ENCODE assay signal across 11 mouse cellular contexts in the genomic region with DNA sequence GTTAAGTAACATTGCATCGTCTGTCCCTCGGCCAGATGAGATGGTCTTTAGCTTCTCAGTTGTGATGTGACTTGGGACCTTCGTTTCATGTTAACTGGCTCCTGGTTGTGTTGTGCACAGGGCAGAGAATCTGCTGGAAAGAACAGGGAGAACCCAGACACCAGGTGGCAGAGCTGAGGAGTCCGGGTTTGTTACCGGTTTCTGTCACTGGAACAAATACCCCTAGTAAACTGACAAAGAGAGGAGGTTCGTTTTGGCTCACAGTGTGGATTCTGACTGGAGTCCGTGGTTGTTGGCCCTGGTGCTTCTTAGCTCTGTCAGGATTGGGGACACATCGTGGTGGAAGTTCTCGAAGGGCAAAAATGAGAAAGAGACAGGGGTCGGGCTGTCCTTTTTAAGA. TPM values are rescaled to one million over a fixed set of nuclear protein-coding genes. Genes with fewer than 3 reads are reported as not detected.
DNase-seq lines count a peak whose midpoint lies in the region; ATAC-seq and TF ChIP-seq lines count a peak whose summit lies in the region.
"Had no signal": no experiment of that assay in that cellular context is flagged by ENCODE, and none has a peak within 500 bp of the region (broad histone marks: within the 10 kb centered on the region; RNA-seq: fewer than 3 reads in every experiment).

No protein-coding gene starts in this region.

- DNase-seq in forebrain, postnatal 0 days: no peak
- DNase-seq in spleen, adult 2 months (ENCODE audit: low read depth in 1 of 2, low spot score in 2 of 2): no peak
- DNase-seq in spleen, postnatal 36 days (ENCODE audit: low spot score in 2 of 2): no peak
- peak; percentile 32 to 77 for DNase-seq in kidney, postnatal 36 days
- no peak for DNase-seq in stomach, postnatal 0 days (ENCODE audit: low spot score)
- no peak for DNase-seq in MN1 (ENCODE audit: low spot score)

- ATAC-seq in forebrain, postnatal 0 days: no peak
- no peak for ATAC-seq in forebrain, embryonic 15.5 days (replicated peaks)
- ATAC-seq in stomach, postnatal 0 days (ENCODE audit: low FRiP score, low TSS enrichment): no peak
- ATAC-seq in activated CD4-positive, CD25-positive, alpha-beta regulatory T cell, adult 4 months: no peak

- peaks cover 10% of the 10 kb centered on the region for H3K27me3 ChIP-seq in forebrain, postnatal 0 days (ENCODE audit: insufficient read depth, low read length)
- H3K27me3 ChIP-seq in forebrain, embryonic 15.5 days: peaks cover 17% of the 10 kb centered on the region
- peaks cover 5% of the 10 kb centered on the region for H3K27me3 ChIP-seq in spleen, adult 2 months (ENCODE audit: control insufficient read depth, insufficient read depth, low read length)
- no peaks in the 10 kb centered on the region for H3K27me3 ChIP-seq in stomach, postnatal 0 days (ENCODE audit: control insufficient read depth, insufficient read depth, low read length)

- no peaks in the 10 kb centered on the region for H3K36me3 ChIP-seq in forebrain, postnatal 0 days (ENCODE audit: insufficient read depth)
- H3K36me3 ChIP-seq in forebrain, embryonic 15.5 days: no peaks in the 10 kb centered on the region
- H3K36me3 ChIP-seq in spleen, adult 2 months (ENCODE audit: control insufficient read depth, insufficient read depth, low read length): no peaks in the 10 kb centered on the region
- H3K36me3 ChIP-seq in stomach, postnatal 0 days (ENCODE audit: control insufficient read depth, insufficient read depth, low read length): no peaks in the 10 kb centered on the region
- H3K36me3 ChIP-seq: G1E had no signal

- whole genome bisulfite sequencing in forebrain, postnatal 0 days: 51% methylated on average over 10 of the region's 10 CpGs
- 61% methylated on average over 10 of the region's 10 CpGs for WGBS in forebrain, embryonic 15.5 days
- WGBS in spleen, adult 2 months: 47% methylated on average over 10 of the region's 10 CpGs
- WGBS in stomach, postnatal 0 days: 47% methylated on average over 10 of the region's 10 CpGs

- H3K4me1 ChIP-seq in forebrain, postnatal 0 days (ENCODE audit: insufficient read depth): no peaks in the 10 kb centered on the region
- H3K4me1 ChIP-seq in forebrain, embryonic 15.5 days: peaks cover 12% of the 10 kb centered on the region
- peaks cover 3% of the 10 kb centered on the region for H3K4me1 ChIP-seq in spleen, adult 2 months (ENCODE audit: control insufficient read depth, insufficient read depth, insufficient read length)
- H3K4me1 ChIP-seq in stomach, postnatal 0 days (replicated peaks; ENCODE audit: control insufficient read depth, insufficient read depth): no peaks in the 10 kb centered on the region; the same call in none of the 2 replicates

- no peak overlapping the region for H3K4me2 ChIP-seq in forebrain, postnatal 0 days (ENCODE audit: low read depth)
- no peak overlapping the region for H3K4me2 ChIP-seq in forebrain, embryonic 15.5 days (replicated peaks)
- no peak overlapping the region for H3K4me2 ChIP-seq in stomach, postnatal 0 days (replicated peaks; ENCODE audit: low read depth)

- TF ChIP-seq CTCF in forebrain, postnatal 0 days (IDR thresholded peaks at IDR 0.05; ENCODE audit: low read depth): peak; percentile 61
- no peak for TF ChIP-seq CTCF in spleen, adult 2 months (IDR thresholded peaks at IDR 0.05; ENCODE audit: extremely low read depth, insufficient read depth, insufficient read length, insufficient replicate concordance)
- peak; percentile 68 for TF ChIP-seq CTCF in stomach, postnatal 0 days (IDR thresholded peaks at IDR 0.05; ENCODE audit: low read depth)

- no peak for TF ChIP-seq EP300 in stomach, postnatal 0 days (optimal IDR thresholded peaks at IDR 0.05)

- H3K9ac ChIP-seq in forebrain, postnatal 0 days: no peak overlapping the region
- no peak overlapping the region for H3K9ac ChIP-seq in forebrain, embryonic 15.5 days (replicated peaks)
- H3K9ac ChIP-seq in stomach, postnatal 0 days (ENCODE audit: low read length): no peak overlapping the region
- H3K9ac ChIP-seq: liver, embryonic 14.5 days had no signal

- no peak overlapping the region for H3K27ac ChIP-seq in forebrain, postnatal 0 days (ENCODE audit: low read depth, low read length)
- no peak overlapping the region for H3K27ac ChIP-seq in forebrain, embryonic 15.5 days (replicated peaks)
- H3K27ac ChIP-seq in spleen, adult 2 months (ENCODE audit: insufficient read depth, low read length): peak overlapping the region; percentile 64
- no peak overlapping the region for H3K27ac ChIP-seq in stomach, postnatal 0 days (replicated peaks)
- H3K27ac ChIP-seq: liver, embryonic 14.5 days had no signal

- H3K9me3 ChIP-seq in forebrain, postnatal 0 days (ENCODE audit: low read length): no peaks in the 10 kb centered on the region
- no peaks in the 10 kb centered on the region for H3K9me3 ChIP-seq in forebrain, embryonic 15.5 days
- H3K9me3 ChIP-seq in stomach, postnatal 0 days (ENCODE audit: control insufficient read depth, low read length): no peaks in the 10 kb centered on the region

- TF ChIP-seq POLR2A in spleen, adult 2 months (IDR thresholded peaks at IDR 0.05; ENCODE audit: low read depth, low read length): no peak

- no peak overlapping the region for H3K4me3 ChIP-seq in forebrain, postnatal 0 days (ENCODE audit: low read depth, low read length)
- no peak overlapping the region for H3K4me3 ChIP-seq in forebrain, embryonic 15.5 days
- no peak overlapping the region for H3K4me3 ChIP-seq in spleen, adult 2 months (ENCODE audit: extremely low read depth, insufficient read depth, insufficient read length)
- H3K4me3 ChIP-seq in stomach, postnatal 0 days (ENCODE audit: low read depth, low read length): no peak overlapping the region
- H3K4me3 ChIP-seq: erythroblast, embryonic 14.5 days had no signal

RNA-seq across cellular contexts. Expression of a gene that starts 3.6 kb away (rescaled TPM):
- 2.6 and 3.3 TPM in 2 replicates for total RNA-seq in forebrain, postnatal 0 days (2014; rRNA removed)
- 0.57 and 0.99 TPM in 2 replicates for polyA plus RNA-seq in forebrain, postnatal 0 days (2015; fragmentation: Nextera tagmentation; extraction: Ambion mirVana)
- polyA plus RNA-seq in forebrain, embryonic 15.5 days (2015; fragmentation: Nextera tagmentation; extraction: Ambion mirVana): 1.6 and 2.4 TPM in 2 replicates
- polyA plus RNA-seq in spleen, adult 2 months (2012; rRNA removed): 11.8 and 18.1 TPM in 2 replicates
- polyA plus RNA-seq in stomach, postnatal 0 days (2015; fragmentation: Nextera tagmentation; extraction: Ambion mirVana): 4.2 and 5.3 TPM in 2 replicates
- under 1 TPM in 1 of 2 experiments, not detected in 1; 0.54 TPM for polyA plus RNA-seq in activated CD4-positive, CD25-positive, alpha-beta regulatory T cell, adult 4 months (2017; shearing (Covaris generic))
- polyA plus RNA-seq: G1E had no signal

Comparison
In these comparisons a context has a peak if more than half of its experiments do, and no peak if none do; other contexts are left out.
1. DNase-seq: peak in kidney, postnatal 36 days (2 of 2); none in forebrain, postnatal 0 days (single experiment), spleen, adult 2 months (0 of 2), spleen, postnatal 36 days (0 of 2), stomach, postnatal 0 days (single experiment) and MN1 (single experiment).